Mouse (Mus musculus) stomach, embryonic 14.5 days (tissue): ENCODE measurements at regions not wholly inside any gene's neighbourhood (a gene's known extent, or its start where the extent isn't known, plus 50 kb on each side); places are given as distances from the start of the nearest gene placed in this dataset.

ENCODE experiments used
- ATAC-seq: fragments of 200-750 bp; cut with Nextera tagmentation; 2 replicates; pipeline ENCODE4 v1.8.0; 2017; ENCODE audit warnings: low read depth, moderate TSS enrichment; ENCODE audit not compliant: insufficient number of reproducible peaks, insufficient read depth, low FRiP score
- H3K27ac ChIP-seq: fragments of 300-500 bp; sonication (generic); 2 replicates; pipeline ENCODE4 v1.5.1; 2014; ENCODE audit warnings: mild to moderate bottlenecking, low read length, moderate library complexity, mixed read lengths
- H3K27me3 ChIP-seq: fragments of 300-500 bp; sonication (generic); 2 replicates; pipeline ENCODE4 v1.6.1; 2014; ENCODE audit warnings: low read length, control low read depth, mixed read lengths; ENCODE audit not compliant: control insufficient read depth, insufficient read depth
- H3K36me3 ChIP-seq: fragments of 300-500 bp; sonication (generic); 2 replicates; pipeline ENCODE4 v1.6.1; 2014; ENCODE audit warnings: mild to moderate bottlenecking, control low read depth, low read length, moderate library complexity, mixed read lengths; ENCODE audit not compliant: control insufficient read depth, insufficient read depth
- H3K4me1 ChIP-seq: fragments of 300-500 bp; sonication (generic); 2 replicates; pipeline ENCODE4 v1.6.1; 2014; ENCODE audit warnings: low read length, control low read depth, mixed read lengths; ENCODE audit not compliant: control insufficient read depth, insufficient read depth
- H3K4me2 ChIP-seq: fragments of 300-500 bp; sonication (generic); replicated peaks from 2 replicates; pipeline ENCODE4 v1.6.1; 2014; ENCODE audit warnings: low read depth, low read length, control low read depth
- H3K4me3 ChIP-seq: fragments of 300-500 bp; sonication (generic); 2 replicates; pipeline ENCODE4 v1.5.1; 2014; ENCODE audit warnings: low read depth, low read length, control low read depth
- H3K9ac ChIP-seq: fragments of 300-500 bp; sonication (generic); replicated peaks from 2 replicates; pipeline ENCODE4 v1.6.1; 2014; ENCODE audit warnings: low read depth, mild to moderate bottlenecking, control low read depth, low read length, moderate library complexity, mixed read lengths
- H3K9me3 ChIP-seq: fragments of 300-500 bp; sonication (generic); 2 replicates; pipeline ENCODE4 v1.6.1; 2016; ENCODE audit warnings: low read depth, low read length, control low read depth; ENCODE audit not compliant: control insufficient read depth
- WGBS: fragments of 180-500 bp; shearing (Covaris S2); extraction: QIAGEN DNeasy Blood & Tissue Kit; methylation state at CpG from one replicate; pipeline ENCODE4 v1.1.7; 2014; 5-methylcytosine and 5-hydroxymethylcytosine counted together

DNA sequence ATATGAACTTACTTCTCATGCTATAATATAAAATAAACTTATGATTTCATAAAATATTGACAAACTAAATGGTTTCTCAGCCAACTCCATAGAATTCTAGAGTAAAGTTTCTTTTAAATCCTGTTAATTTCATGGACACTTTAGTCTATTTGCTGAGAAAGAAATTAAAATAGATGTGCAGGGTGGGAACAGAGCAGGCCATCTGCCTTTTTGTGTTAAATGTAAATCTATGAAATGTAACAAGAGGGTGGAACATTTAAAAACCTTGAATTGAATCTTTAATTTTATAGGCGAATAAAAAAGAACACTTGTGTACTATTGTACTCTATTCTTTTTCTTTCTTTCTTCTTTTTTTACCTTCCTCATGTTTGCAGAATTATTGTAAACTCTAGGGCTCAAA is 1050.7 kb downstream of the Tbl1xr1 start:
- H3K36me3 ChIP-seq: no peaks in the 10 kb centered on the region
- no peak overlapping the region for H3K9ac ChIP-seq
- H3K4me2 ChIP-seq: no peak overlapping the region
- H3K27me3 ChIP-seq: no peaks in the 10 kb centered on the region
- WGBS: 83% methylated on average over 1 of the region's 1 CpGs
- no peaks in the 10 kb centered on the region for H3K9me3 ChIP-seq
- no peak for ATAC-seq
- no peaks in the 10 kb centered on the region for H3K4me1 ChIP-seq
- H3K27ac ChIP-seq: no peak overlapping the region
- H3K4me3 ChIP-seq: no peak overlapping the region

- Histone ChIP-seq H3K36me3 (no peaks in the 10 kb centered on the region), H3K9ac (no peak overlapping the region), H3K27ac (no peak overlapping the region), H3K4me3 (no peak overlapping the region), H3K27me3 (no peaks in the 10 kb centered on the region), H3K4me1 (no peaks in the 10 kb centered on the region), H3K9me3 (no peaks in the 10 kb centered on the region), H3K4me2 (no peak overlapping the region)
- WGBS: 95% methylated on average over 1 of the region's 1 CpGs
- ATAC-seq: no peak
These were observed 1059.1 kb downstream of the Tbl1xr1 start for GRCm38 (mm10) chr3:23135551-23135950.

GRCm38 (mm10) chr3:23138932-23139331 is 1062.5 kb downstream of the Tbl1xr1 start:
- no peak for ATAC-seq
- Histone ChIP-seq H3K9me3 (no peaks in the 10 kb centered on the region), H3K27ac (no peak overlapping the region), H3K4me3 (no peak overlapping the region), H3K4me2 (no peak overlapping the region), H3K9ac (no peak overlapping the region), H3K27me3 (no peaks in the 10 kb centered on the region), H3K36me3 (no peaks in the 10 kb centered on the region), H3K4me1 (no peaks in the 10 kb centered on the region)

GRCm38 (mm10) chr3:23164828-23165450 is 1088.5 kb downstream of the Tbl1xr1 start:
- Histone ChIP-seq H3K4me1 (no peaks in the 10 kb centered on the region), H3K27me3 (no peaks in the 10 kb centered on the region), H3K36me3 (no peaks in the 10 kb centered on the region), H3K27ac (no peak overlapping the region), H3K4me3 (no peak overlapping the region), H3K4me2 (no peak overlapping the region), H3K9me3 (no peaks in the 10 kb centered on the region), H3K9ac (no peak overlapping the region)
- no peak for ATAC-seq
- WGBS: 73% methylated on average over 3 of the region's 3 CpGs

DNA sequence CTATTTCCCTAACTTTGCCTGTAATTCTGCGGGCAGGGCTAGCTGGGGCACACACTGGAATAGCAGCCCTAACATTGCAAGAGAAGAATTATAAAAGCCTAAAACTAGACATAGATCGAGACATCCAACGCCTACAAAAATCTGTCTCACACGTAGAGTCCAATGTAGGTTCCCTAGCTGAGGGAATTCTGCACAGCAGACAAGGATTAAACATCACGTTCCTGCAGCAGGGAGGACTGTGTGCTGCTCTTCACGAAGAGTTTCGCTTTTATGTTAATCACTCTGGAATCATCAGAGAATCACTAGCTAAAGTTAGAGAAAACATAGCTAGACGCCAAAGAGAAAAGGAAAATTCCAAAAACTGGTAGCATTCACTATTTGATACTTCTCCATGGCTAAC is 1106.9 kb downstream of the Tbl1xr1 start:
- WGBS: 89% methylated on average over 8 of the region's 8 CpGs
- H3K27ac ChIP-seq: no peak overlapping the region
- H3K9ac ChIP-seq: no peak overlapping the region
- no peaks in the 10 kb centered on the region for H3K4me1 ChIP-seq
- H3K4me3 ChIP-seq: no peak overlapping the region
- H3K36me3 ChIP-seq: no peaks in the 10 kb centered on the region
- H3K4me2 ChIP-seq: no peak overlapping the region
- ATAC-seq: no peak
- H3K9me3 ChIP-seq: no peaks in the 10 kb centered on the region
- H3K27me3 ChIP-seq: no peaks in the 10 kb centered on the region

- WGBS: 87% methylated on average over 4 of the region's 4 CpGs
- Histone ChIP-seq H3K36me3 (no peaks in the 10 kb centered on the region), H3K27ac (no peak overlapping the region), H3K9me3 (no peaks in the 10 kb centered on the region), H3K4me2 (no peak overlapping the region), H3K9ac (no peak overlapping the region), H3K27me3 (no peaks in the 10 kb centered on the region), H3K4me1 (no peaks in the 10 kb centered on the region), H3K4me3 (no peak overlapping the region)
- no peak for ATAC-seq
These were observed 1112.0 kb downstream of the Tbl1xr1 start for GRCm38 (mm10) chr3:23188479-23188878.

GRCm38 (mm10) chr3:23200056-23200455 is 1123.6 kb downstream of the Tbl1xr1 start:
- no peaks in the 10 kb centered on the region for H3K36me3 ChIP-seq
- H3K9ac ChIP-seq: no peak overlapping the region
- WGBS: 72% methylated on average over 1 of the region's 1 CpGs
- H3K4me1 ChIP-seq: no peaks in the 10 kb centered on the region
- no peak overlapping the region for H3K4me3 ChIP-seq
- H3K27me3 ChIP-seq: no peaks in the 10 kb centered on the region
- H3K9me3 ChIP-seq: no peaks in the 10 kb centered on the region
- ATAC-seq: no peak
- H3K27ac ChIP-seq: no peak overlapping the region
- H3K4me2 ChIP-seq: no peak overlapping the region

DNA sequence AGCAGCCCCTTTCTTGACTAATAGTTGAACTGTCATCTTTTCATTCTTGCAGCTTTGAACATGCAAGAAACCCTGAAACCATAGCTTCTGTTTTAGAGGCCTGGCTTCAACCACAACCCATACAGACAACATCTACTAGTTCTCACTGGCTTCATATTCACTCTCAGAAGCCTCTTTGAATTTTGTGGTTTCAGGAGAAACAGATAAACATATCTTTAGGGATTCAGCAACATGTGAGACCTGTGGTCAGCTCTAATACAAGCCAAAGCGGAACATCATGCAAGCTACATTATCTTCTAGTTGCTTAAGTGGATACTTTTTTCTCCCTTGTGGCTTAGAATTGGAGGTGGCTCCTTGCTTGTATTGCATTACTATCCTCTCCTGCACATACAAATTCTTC is 1138.0 kb downstream of the Tbl1xr1 start:
- Histone ChIP-seq H3K27ac (no peak overlapping the region), H3K4me1 (no peaks in the 10 kb centered on the region), H3K4me2 (no peak overlapping the region), H3K36me3 (no peaks in the 10 kb centered on the region), H3K27me3 (no peaks in the 10 kb centered on the region), H3K4me3 (no peak overlapping the region), H3K9ac (no peak overlapping the region), H3K9me3 (no peaks in the 10 kb centered on the region)
- 98% methylated on average over 1 of the region's 1 CpGs for WGBS
- ATAC-seq: no peak

GRCm38 (mm10) chr3:23216754-23217153 is 1140.3 kb downstream of the Tbl1xr1 start:
- Histone ChIP-seq H3K4me3 (no peak overlapping the region), H3K36me3 (no peaks in the 10 kb centered on the region), H3K9me3 (no peaks in the 10 kb centered on the region), H3K27ac (no peak overlapping the region), H3K4me2 (no peak overlapping the region), H3K9ac (no peak overlapping the region), H3K4me1 (no peaks in the 10 kb centered on the region), H3K27me3 (no peaks in the 10 kb centered on the region)
- WGBS: 77% methylated on average over 1 of the region's 1 CpGs
- ATAC-seq: no peak
